Mouse (Mus musculus) intestine, embryonic 15.5 days (tissue): ENCODE measurements at regions not wholly inside any gene's neighbourhood (a gene's known extent, or its start where the extent isn't known, plus 50 kb on each side); places are given as distances from the start of the nearest gene placed in this dataset.

ENCODE experiments used
- ATAC-seq: fragments of 200-750 bp; cut with Nextera tagmentation; 2 replicates; pipeline ENCODE4 v1.8.0; 2017; ENCODE audit warnings: moderate TSS enrichment, moderate library complexity
- H3K27ac ChIP-seq: fragments of 300-500 bp; sonication (generic); 2 replicates; pipeline ENCODE4 v1.5.1; 2015; ENCODE audit warnings: mild to moderate bottlenecking, inconsistent platforms
- H3K27me3 ChIP-seq: fragments of 300-500 bp; sonication (generic); replicated peaks from 2 replicates; pipeline ENCODE4 v1.6.1; 2015; ENCODE audit warnings: inconsistent platforms
- H3K36me3 ChIP-seq: fragments of 300-500 bp; sonication (generic); 2 replicates; pipeline ENCODE4 v1.6.1; 2015; ENCODE audit warnings: inconsistent platforms
- H3K4me1 ChIP-seq: fragments of 300-500 bp; sonication (generic); replicated peaks from 2 replicates; pipeline ENCODE4 v1.6.1; 2015; ENCODE audit warnings: inconsistent platforms
- H3K4me2 ChIP-seq: fragments of 300-500 bp; sonication (generic); replicated peaks from 2 replicates; pipeline ENCODE4 v1.6.1; 2015; ENCODE audit warnings: mild to moderate bottlenecking, inconsistent platforms
- H3K4me3 ChIP-seq: fragments of 300-500 bp; sonication (generic); replicated peaks from 2 replicates; pipeline ENCODE4 v1.5.1; 2015; ENCODE audit warnings: inconsistent platforms
- H3K9ac ChIP-seq: fragments of 300-500 bp; sonication (generic); 2 replicates; pipeline ENCODE4 v1.6.1; 2015; ENCODE audit warnings: inconsistent platforms
- H3K9me3 ChIP-seq: fragments of 300-500 bp; sonication (generic); 2 replicates; pipeline ENCODE4 v1.6.1; 2016; ENCODE audit warnings: inconsistent platforms
- WGBS: fragments of 180-500 bp; shearing (Covaris S2); methylation state at CpG from one replicate; pipeline ENCODE4 v1.1.7; 2015; 5-methylcytosine and 5-hydroxymethylcytosine counted together

DNA sequence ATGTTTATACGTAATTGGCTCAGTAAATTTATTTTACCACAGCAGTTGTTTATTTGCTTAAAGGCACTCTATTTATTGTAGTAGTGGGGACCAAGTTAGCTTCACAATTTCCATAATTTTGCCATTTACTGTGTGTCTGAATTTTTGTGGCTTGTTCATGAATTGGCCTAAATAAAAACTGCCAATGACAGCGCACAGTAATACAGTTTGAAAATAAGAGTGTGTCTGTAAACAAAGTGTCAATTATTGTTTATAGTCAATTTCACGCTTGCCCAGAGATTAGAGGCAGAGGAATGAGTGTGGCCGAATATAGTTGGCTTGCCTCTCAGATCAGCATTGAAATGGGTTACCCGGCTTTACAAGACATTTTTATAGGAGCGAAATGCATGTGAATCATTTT, 73.0 kb upstream of the Nrsn1 start:
- no peak overlapping the region for H3K27ac ChIP-seq

DNA sequence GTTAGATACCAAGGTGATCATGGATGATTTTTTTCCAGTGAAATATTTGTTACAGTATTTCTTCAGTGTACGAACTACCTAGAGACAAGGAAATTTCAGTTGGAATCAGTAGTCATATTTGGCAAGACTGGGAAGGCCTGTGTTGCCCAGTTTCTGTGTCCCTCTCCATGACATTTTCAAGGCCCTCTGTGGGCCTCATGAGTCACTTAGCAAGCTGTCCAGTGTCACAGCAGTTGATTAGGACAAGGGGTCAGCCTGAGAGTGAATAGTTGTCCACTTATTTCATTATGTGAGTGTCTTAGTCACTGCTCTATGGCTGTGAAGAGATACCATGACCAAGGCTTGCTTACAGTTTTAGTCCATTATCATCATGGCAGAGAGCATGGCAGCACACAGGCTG, 71.5 kb upstream of the Nrsn1 start:
- no peak overlapping the region for H3K4me3 ChIP-seq
- H3K9me3 ChIP-seq = no peaks in the 10 kb centered on the region
- H3K27ac ChIP-seq = no peak overlapping the region
- ATAC-seq = no peak
- H3K4me2 ChIP-seq = no peak overlapping the region
- no peaks in the 10 kb centered on the region for H3K27me3 ChIP-seq
- H3K4me1 ChIP-seq = no peaks in the 10 kb centered on the region
- H3K36me3 ChIP-seq = no peaks in the 10 kb centered on the region
- 80% methylated on average over 1 of the region's 1 CpGs for WGBS
- H3K9ac ChIP-seq = no peak overlapping the region

More for the DNA sequence above, 73.0 kb upstream of the Nrsn1 start:
- Histone ChIP-seq H3K4me3 (no peak overlapping the region), H3K36me3 (no peaks in the 10 kb centered on the region), H3K9me3 (no peaks in the 10 kb centered on the region), H3K27me3 (no peaks in the 10 kb centered on the region), H3K4me1 (no peaks in the 10 kb centered on the region), H3K4me2 (no peak overlapping the region), H3K9ac (no peak overlapping the region)
- ATAC-seq = no peak
- 72% methylated on average over 6 of the region's 6 CpGs for WGBS

DNA sequence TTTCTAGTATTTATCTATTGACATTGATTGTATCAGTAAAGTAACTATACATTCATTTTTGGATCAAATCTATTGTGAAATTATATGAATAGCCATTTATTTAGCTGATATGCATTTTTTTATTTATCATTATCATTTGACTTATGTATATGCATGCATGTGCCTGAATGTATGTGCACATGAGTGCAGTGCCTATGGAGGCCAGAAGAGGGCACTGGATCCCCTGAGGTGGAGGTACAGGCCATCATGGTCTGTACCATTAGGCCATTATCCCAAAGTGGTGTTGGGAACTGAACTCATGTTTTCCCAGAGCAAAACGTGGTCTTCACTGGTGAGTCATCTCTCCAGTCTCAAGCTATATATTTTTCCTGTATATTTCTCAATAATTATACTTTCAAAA, 63.5 kb upstream of the Nrsn1 start:
- 84% methylated on average over 1 of the region's 1 CpGs for WGBS
- H3K27ac ChIP-seq = no peak overlapping the region
- no peak for ATAC-seq
- H3K27me3 ChIP-seq = no peaks in the 10 kb centered on the region
- H3K4me1 ChIP-seq = no peaks in the 10 kb centered on the region
- H3K9me3 ChIP-seq = no peaks in the 10 kb centered on the region
- H3K36me3 ChIP-seq = no peaks in the 10 kb centered on the region
- H3K4me2 ChIP-seq = no peak overlapping the region
- H3K4me3 ChIP-seq = no peak overlapping the region
- no peak overlapping the region for H3K9ac ChIP-seq
